Mouse (Mus musculus) left cerebral cortex, adult 8-10 months (tissue): ENCODE measurements around the gene Sap30bp. TPM values are rescaled to one million over a fixed set of nuclear protein-coding genes. Genes with fewer than 3 reads are reported as not detected.

ENCODE experiments used
- DNase-seq, 2 experiments: peaks; one replicate each; pipeline ENCODE4 v3.0.0; 2022; ENCODE audit warnings: low spot score in 2 of 2
- total RNA-seq, 4 experiments: library from RNA; stranded (reverse); gene quantifications; 2 replicates each; pipeline ENCODE4 v1.2.4; 2022

Gene Sap30bp
- total RNA-seq, 4 experiments from 2014 or later = 42.0 to 61.0 (median 55.7) TPM

- no peak for DNase-seq
Observed at GRCm38 (mm10) chr11:115955195-115955858, 22.2 kb downstream of the Sap30bp start.

GRCm38 (mm10) chr11:115956453-115956852, 23.4 kb downstream of the Sap30bp start:
- DNase-seq = no peak

GRCm38 (mm10) chr11:115957971-115958370, 24.9 kb downstream of the Sap30bp start:
- DNase-seq = no peak

DNA sequence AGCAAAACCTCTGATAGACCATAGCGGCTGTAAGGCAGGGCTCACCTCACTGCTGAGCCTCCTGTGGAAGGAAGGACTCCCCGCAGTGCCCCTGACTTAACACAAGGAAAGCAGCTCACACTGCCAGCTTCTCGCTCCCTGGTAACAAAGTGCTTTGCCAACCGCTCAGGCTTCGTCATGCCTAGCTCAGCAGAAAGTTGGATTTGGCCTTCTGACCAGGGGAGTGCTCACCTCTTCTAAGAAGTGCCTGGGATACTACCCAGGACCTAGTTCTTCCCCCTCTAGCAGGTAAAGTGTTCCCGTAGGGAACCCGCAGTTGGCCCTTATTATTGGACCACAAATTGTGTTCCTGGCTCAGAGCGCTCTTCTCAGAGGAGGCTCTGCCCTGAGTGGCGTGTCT, 25.9 kb downstream of the Sap30bp start:
- DNase-seq = no peak

- DNase-seq = no peak
Observed at GRCm38 (mm10) chr11:115962651-115963412, 29.8 kb downstream of the Sap30bp start.

- no peak for DNase-seq
Observed at GRCm38 (mm10) chr11:115964977-115965604, 32.0 kb downstream of the Sap30bp start.

DNA sequence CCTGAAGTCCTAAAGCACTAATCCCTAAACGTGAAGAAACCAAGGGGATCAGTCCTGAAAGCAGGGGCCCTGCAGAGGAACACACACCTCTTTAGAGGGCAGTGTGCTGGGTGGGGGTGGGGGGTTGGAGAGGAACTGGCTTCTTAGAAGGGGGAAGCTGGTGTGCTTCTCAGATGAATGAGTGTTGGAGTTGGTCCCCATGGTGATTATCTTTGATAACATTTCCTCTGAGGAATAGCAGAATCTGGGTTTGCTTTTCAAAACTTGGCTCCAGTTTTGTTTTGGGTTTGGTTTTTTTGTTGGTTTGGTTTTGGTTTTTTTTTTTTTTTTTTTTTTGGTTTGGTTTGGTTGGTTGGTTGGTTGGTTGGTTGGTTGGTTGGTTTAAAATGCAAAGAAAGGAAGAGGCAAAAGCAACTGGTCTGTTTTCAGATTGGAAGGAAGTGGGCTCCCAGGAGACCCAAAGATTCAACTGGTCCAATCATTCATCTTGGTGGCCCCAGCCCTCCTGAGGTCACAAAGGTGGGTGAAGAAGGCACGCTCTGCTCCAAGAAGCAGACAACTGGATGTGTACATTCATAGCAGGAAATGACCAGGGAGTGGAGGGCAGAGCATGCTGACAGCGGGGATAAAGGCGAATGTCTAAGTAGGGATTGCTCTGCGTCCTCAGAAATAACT, 35.8 kb downstream of the Sap30bp start:
- DNase-seq = no peak

GRCm38 (mm10) chr11:115970006-115970673, 37.1 kb downstream of the Sap30bp start:
- DNase-seq = no peak

DNA sequence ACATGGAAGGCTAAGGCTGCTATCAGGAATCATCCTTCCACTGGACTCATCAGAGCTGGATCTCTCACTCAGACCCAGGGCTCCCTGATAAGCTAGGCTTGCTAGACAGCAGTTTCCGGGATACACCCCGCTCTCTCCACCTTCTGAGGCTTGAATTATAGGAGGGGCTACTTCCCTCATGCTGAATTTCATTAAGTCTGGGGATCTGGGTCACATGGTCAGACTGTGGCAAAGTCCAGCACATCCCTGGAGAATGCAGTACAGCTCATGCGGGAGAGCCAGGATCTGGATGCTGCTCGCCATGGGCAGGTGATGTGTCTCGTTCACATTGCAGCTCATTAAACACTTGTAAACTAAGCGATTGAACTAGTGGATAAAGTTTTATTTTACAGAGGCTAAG, 37.9 kb downstream of the Sap30bp start:
- no peak for DNase-seq

DNA sequence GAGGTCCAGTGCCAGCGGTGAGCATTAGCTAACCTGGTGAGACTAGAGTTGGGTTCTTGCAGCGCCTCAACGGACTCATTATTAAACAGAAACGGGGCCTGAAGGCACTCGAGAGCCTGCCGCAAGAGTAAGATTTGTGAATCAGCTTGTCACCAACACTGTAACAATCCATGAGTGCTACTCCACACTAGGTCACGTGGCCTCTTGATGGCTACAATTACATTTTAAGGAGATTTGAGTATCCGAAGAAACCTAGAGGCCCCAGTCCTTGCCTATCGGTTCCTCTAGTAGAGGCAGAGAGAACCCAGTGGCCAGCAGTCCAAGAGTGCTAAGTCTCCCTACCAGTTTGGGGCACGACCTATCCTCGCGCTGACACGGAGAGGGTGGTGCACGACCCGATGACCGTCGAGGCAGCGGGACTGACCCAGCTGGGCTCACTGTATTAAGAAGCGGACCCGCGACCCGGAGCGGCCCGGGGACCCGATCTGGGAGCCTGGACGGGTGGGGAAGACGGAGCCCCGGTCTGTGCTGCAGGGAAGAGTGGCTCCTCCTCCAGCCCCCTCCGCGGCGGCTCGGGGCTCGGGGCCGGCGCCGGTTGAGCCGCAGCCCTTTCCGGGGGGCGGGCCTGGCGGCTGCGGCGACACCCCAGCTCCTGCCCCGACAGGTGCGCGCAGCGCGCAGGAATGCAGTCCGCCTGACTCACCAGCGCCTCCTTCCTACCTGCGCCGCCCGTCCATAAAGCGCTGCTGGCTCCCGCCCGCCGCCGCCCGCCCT, 41.4 kb downstream of the Sap30bp start, which contains the start of gene Itgb4:
Gene Itgb4 (plus strand): TSS at position 401 of the 774 bp plus-strand sequence.
- no peak for DNase-seq

DNA sequence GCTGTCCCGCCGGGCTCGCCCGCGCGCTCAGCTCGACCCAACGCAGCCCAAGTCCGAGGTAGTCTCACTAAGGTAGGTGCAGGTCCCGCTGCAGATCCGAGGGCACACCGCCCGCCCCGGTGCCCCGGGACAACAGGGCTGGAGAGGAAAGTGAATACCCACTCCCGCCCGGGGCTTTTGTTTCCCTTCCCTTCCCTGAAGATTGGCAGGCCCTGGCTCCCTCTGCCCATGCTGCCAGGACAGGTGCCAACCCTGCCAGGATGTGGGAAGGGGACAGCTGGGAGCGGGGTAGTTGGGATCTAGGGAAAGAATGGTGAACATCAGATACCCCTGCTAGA, 42.0 kb downstream of the Sap30bp start:
- no peak for DNase-seq

- DNase-seq = no peak
Observed at GRCm38 (mm10) chr11:115975544-115975943, 42.5 kb downstream of the Sap30bp start.

DNA sequence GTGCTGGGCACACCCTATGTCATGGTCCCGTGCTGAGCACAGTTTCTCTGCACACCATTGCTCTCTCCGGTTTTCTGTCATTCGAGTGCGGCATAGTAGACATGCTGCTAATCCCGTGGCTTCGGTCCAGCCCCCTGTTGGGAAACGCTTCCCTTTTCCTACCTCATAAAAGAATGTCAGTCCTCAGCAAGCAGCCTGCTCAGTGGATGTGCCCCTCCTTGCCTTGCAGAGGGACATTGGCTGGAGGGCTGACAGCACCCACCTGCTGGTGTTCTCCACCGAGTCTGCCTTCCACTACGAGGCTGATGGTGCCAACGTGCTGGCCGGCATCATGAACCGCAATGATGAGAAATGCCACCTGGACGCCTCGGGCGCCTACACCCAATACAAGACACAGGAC, 49.4 kb downstream of the Sap30bp start:
- no peak for DNase-seq

GRCm38 (mm10) chr11:115983291-115983690, 50.2 kb downstream of the Sap30bp start:
- DNase-seq = no peak

- no peak for DNase-seq
Observed at GRCm38 (mm10) chr11:115989686-115990085, 56.6 kb downstream of the Sap30bp start.

DNA sequence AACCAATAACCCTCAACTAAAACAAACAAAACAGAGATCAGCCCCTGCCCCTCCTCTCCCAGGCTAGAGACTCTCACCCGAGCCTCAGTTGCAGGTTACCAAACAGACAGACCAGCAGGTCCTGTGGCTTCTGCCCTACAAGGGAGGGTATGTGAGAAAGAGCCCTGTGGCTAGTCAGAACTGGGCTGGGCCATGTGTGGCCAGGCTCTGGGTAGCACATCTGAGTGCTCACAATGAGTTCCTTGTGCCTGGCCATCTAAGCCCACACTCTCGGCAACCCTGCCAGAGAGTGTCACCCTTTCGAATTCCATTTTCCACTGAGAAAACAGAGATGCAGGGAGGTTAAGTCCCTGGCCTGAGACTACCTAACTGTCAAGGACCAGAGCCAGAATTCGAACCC, 59.0 kb downstream of the Sap30bp start:
- no peak for DNase-seq

GRCm38 (mm10) chr11:115995256-115995655, 62.2 kb downstream of the Sap30bp start:
- no peak for DNase-seq

DNA sequence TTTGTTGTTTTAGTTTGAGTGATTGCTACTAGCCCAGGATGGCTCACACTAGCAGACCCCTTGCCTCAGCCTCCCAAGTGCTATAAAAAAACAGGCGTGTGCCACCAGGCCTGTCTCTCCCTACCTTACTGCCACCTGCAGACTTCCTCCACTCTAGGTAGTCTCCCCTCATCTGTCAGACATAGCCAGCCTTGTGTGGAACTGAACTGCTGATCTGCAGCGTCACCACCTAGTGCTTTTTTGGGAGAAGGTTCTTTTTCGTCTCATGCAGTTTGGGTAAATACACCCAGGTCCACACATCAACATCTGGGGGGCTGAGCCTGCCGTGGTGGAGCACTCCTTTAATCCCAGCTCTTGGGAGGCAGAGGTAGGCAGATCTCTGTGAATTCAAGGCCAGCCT, 64.0 kb downstream of the Sap30bp start:
- DNase-seq = no peak

GRCm38 (mm10) chr11:115997662-115998061, 64.6 kb downstream of the Sap30bp start:
- DNase-seq = no peak

GRCm38 (mm10) chr11:115999027-115999426, 65.9 kb downstream of the Sap30bp start:
- no peak for DNase-seq
